Mouse (Mus musculus): ENCODE measurements around the gene Ndufa3. TPM values are rescaled to one million over a fixed set of nuclear protein-coding genes. Genes with fewer than 3 reads are reported as not detected.

Gene Ndufa3
- polyA plus RNA-seq, 1 experiment from 2014 or later, result 576 TPM

DNA sequence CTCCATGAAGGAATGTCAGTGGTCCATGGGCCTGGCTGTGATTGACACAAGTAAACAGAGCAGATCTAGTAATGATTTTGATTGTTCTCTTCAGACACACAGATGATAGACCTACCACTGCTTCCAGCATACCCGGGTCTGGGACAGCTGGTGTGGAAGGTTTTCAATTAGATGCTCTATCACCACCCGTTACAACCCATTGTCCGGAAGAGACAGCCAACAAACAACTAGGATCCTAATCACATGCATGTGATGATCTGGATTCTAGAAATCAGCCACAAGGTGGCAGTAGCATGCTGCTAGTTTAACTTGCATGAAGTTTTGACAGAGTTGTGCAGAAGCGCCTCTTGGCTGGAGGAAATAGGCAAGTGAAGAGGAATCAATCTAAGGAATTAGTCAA lies 16.1 kb upstream of the Ndufa3 start:
- H3K4me3 ChIP-seq (ENCODE audit: low read depth, low read length), result no peak overlapping the region
- DNase-seq (ENCODE audit: low spot score) (peak; percentile 89), ATAC-seq (peak; percentile 20; the same call in 1 of the 2 replicates)
- no peak overlapping the region for H3K27ac ChIP-seq (ENCODE audit: low read depth, low read length)
- H3K9me3 ChIP-seq (replicated peaks; ENCODE audit: control insufficient read depth, low read length), result no peaks in the 10 kb centered on the region
- H3K4me2 ChIP-seq (ENCODE audit: low read length), result no peak overlapping the region
- H3K9ac ChIP-seq (ENCODE audit: low read length), result no peak overlapping the region
- no peaks in the 10 kb centered on the region for H3K27me3 ChIP-seq (replicated peaks; ENCODE audit: control insufficient read depth, insufficient read depth, low read length)
- no peaks in the 10 kb centered on the region for H3K36me3 ChIP-seq (ENCODE audit: control insufficient read depth, insufficient read depth, low read length)
- H3K4me1 ChIP-seq (ENCODE audit: control insufficient read depth, insufficient read depth, low read length), result no peaks in the 10 kb centered on the region
- 14% methylated on average over 4 of the region's 4 CpGs for WGBS

DNA sequence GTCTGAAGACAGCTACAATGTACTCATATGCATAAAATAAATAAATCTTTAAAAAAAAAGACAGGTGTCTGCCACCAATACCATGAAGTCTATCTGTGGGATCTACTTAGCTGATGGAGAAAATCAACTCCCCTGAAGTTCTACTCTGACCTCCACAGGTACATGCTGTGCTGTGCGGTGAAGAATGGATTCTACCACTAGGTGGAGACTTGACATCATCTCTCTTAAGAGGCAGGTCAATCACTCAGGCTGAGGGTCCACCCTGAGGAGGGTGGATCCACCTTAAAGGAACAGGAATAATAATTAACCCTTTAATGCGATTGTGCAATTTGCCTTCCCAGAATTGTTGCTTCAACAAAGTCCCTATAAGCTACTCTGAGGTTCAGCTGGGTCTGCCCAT lies 10.4 kb upstream of the Ndufa3 start:
- Histone ChIP-seq H3K27ac (ENCODE audit: low read depth, low read length) (no peak overlapping the region), H3K36me3 (ENCODE audit: control insufficient read depth, insufficient read depth, low read length) (no peaks in the 10 kb centered on the region), H3K9me3 (replicated peaks; ENCODE audit: control insufficient read depth, low read length) (no peaks in the 10 kb centered on the region), H3K9ac (ENCODE audit: low read length) (no peak overlapping the region), H3K27me3 (replicated peaks; ENCODE audit: control insufficient read depth, insufficient read depth, low read length) (no peaks in the 10 kb centered on the region), H3K4me3 (ENCODE audit: low read depth, low read length) (no peak overlapping the region), H3K4me1 (ENCODE audit: control insufficient read depth, insufficient read depth, low read length) (no peaks in the 10 kb centered on the region), H3K4me2 (ENCODE audit: low read length) (no peak overlapping the region)
- ATAC-seq, result no peak
- DNase-seq (ENCODE audit: low spot score), result peak; percentile 24
- 33% methylated on average over 2 of the region's 2 CpGs for WGBS

DNA sequence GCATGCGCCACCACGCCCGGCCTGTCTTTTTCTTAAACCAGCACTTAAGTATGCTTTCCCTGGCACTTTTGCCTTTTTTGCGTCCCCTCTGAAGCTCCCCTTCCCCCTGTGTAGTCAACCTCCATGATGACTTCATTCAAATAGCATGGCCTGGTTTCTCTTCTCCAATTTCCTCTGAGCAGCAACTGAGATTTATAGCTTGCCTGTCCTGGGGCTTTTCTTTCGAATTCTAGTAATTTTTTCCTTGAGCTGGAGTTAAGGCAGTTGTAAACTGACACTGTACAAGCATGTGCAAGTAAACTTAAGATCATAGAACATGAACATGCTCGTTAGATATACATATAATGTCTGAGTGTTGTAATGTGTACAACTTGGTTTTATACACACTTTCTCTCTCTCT lies 9.8 kb upstream of the Ndufa3 start:
- Histone ChIP-seq H3K36me3 (ENCODE audit: control insufficient read depth, insufficient read depth, low read length) (no peaks in the 10 kb centered on the region), H3K9me3 (replicated peaks; ENCODE audit: control insufficient read depth, low read length) (no peaks in the 10 kb centered on the region), H3K9ac (ENCODE audit: low read length) (no peak overlapping the region), H3K4me2 (ENCODE audit: low read length) (no peak overlapping the region), H3K4me3 (ENCODE audit: low read depth, low read length) (no peak overlapping the region), H3K27ac (ENCODE audit: low read depth, low read length) (no peak overlapping the region), H3K4me1 (ENCODE audit: control insufficient read depth, insufficient read depth, low read length) (no peaks in the 10 kb centered on the region), H3K27me3 (replicated peaks; ENCODE audit: control insufficient read depth, insufficient read depth, low read length) (no peaks in the 10 kb centered on the region)
- DNase-seq (ENCODE audit: low spot score) (no peak), ATAC-seq (no peak)
- 87% methylated on average over 6 of the region's 6 CpGs for WGBS

DNA sequence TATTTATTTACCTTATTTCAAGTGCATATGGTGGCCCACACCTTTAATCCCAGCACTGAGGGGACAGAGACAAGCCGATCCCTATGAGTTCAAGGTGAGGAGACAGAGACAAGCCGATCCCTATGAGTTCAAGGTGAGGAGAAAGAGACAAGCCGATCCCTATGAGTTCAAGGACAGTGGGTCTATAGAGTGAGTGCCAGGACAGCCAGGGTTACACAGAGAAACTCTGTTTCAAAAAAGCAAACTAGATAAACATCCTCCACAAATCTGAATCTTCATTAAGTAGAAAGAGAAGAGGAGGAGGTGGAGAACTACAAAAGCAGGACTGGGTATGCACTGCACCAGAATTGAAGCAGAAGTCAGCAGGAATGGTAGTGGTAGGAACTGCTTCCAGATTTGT lies 8.5 kb upstream of the Ndufa3 start:
- no peak for DNase-seq (ENCODE audit: low spot score)
- H3K4me2 ChIP-seq (ENCODE audit: low read length), result no peak overlapping the region
- no peaks in the 10 kb centered on the region for H3K36me3 ChIP-seq (ENCODE audit: control insufficient read depth, insufficient read depth, low read length)
- WGBS, result 94% methylated on average over 3 of the region's 3 CpGs
- H3K4me1 ChIP-seq (ENCODE audit: control insufficient read depth, insufficient read depth, low read length), result no peaks in the 10 kb centered on the region
- no peak overlapping the region for H3K4me3 ChIP-seq (ENCODE audit: low read depth, low read length)
- H3K27ac ChIP-seq (ENCODE audit: low read depth, low read length), result no peak overlapping the region
- H3K9ac ChIP-seq (ENCODE audit: low read length), result no peak overlapping the region
- no peak for ATAC-seq
- H3K9me3 ChIP-seq (replicated peaks; ENCODE audit: control insufficient read depth, low read length), result no peaks in the 10 kb centered on the region
- no peaks in the 10 kb centered on the region for H3K27me3 ChIP-seq (replicated peaks; ENCODE audit: control insufficient read depth, insufficient read depth, low read length)

DNA sequence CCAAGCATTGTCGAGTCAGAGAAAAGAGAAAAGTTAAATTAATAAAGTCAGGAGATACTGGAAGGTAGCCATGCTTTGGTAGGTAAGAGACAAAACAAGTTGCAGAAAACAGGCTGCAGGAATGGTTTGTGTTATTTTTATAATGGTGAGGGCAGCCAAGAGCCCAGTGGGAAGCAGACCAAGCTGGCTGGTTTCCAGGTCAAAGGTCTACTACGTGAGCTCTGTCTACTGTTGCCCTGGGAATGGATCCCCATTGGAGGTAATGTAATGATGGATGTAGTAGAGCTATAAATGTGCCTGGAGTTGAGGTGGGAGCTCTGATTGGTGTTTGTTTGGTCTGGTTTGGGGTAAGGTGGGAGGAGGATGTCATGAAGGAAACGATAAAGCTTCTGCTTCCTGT lies 8.1 kb upstream of the Ndufa3 start:
- no peak overlapping the region for H3K4me2 ChIP-seq (ENCODE audit: low read length)
- no peak for ATAC-seq
- no peaks in the 10 kb centered on the region for H3K9me3 ChIP-seq (replicated peaks; ENCODE audit: control insufficient read depth, low read length)
- H3K4me1 ChIP-seq (ENCODE audit: control insufficient read depth, insufficient read depth, low read length), result no peaks in the 10 kb centered on the region
- no peak overlapping the region for H3K4me3 ChIP-seq (ENCODE audit: low read depth, low read length)
- H3K36me3 ChIP-seq (ENCODE audit: control insufficient read depth, insufficient read depth, low read length), result no peaks in the 10 kb centered on the region
- no peak overlapping the region for H3K27ac ChIP-seq (ENCODE audit: low read depth, low read length)
- H3K27me3 ChIP-seq (replicated peaks; ENCODE audit: control insufficient read depth, insufficient read depth, low read length), result no peaks in the 10 kb centered on the region
- 71% methylated on average over 3 of the region's 3 CpGs for WGBS
- DNase-seq (ENCODE audit: low spot score), result no peak
- no peak overlapping the region for H3K9ac ChIP-seq (ENCODE audit: low read length)

DNA sequence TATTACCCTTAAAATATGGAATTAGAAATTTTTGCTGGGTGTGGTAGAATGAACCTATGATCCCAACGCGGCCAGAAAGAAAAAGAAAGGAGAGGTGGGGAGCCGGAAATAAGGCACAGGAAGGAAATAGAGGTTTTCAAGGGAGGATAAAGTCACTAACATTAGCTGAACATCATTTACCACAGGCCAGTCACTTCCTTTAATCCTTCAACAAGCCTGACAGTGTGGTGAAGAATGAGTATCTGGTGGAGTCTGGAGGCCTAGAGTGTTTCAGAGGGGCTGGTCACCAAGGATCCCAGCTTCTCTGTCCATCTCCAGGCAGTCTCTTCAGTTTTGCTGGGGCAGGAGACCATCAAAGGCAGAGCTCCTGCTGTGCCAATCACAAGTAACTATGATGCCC lies 6.7 kb upstream of the Ndufa3 start:
- H3K27ac ChIP-seq (ENCODE audit: low read depth, low read length), result no peak overlapping the region
- H3K4me2 ChIP-seq (ENCODE audit: low read length), result no peak overlapping the region
- 94% methylated on average over 3 of the region's 3 CpGs for WGBS
- ATAC-seq (no peak), DNase-seq (ENCODE audit: low spot score) (no peak)
- no peaks in the 10 kb centered on the region for H3K36me3 ChIP-seq (ENCODE audit: control insufficient read depth, insufficient read depth, low read length)
- H3K9me3 ChIP-seq (replicated peaks; ENCODE audit: control insufficient read depth, low read length), result no peaks in the 10 kb centered on the region
- H3K27me3 ChIP-seq (replicated peaks; ENCODE audit: control insufficient read depth, insufficient read depth, low read length), result no peaks in the 10 kb centered on the region
- H3K9ac ChIP-seq (ENCODE audit: low read length), result no peak overlapping the region
- H3K4me1 ChIP-seq (ENCODE audit: control insufficient read depth, insufficient read depth, low read length), result no peaks in the 10 kb centered on the region
- no peak overlapping the region for H3K4me3 ChIP-seq (ENCODE audit: low read depth, low read length)

DNA sequence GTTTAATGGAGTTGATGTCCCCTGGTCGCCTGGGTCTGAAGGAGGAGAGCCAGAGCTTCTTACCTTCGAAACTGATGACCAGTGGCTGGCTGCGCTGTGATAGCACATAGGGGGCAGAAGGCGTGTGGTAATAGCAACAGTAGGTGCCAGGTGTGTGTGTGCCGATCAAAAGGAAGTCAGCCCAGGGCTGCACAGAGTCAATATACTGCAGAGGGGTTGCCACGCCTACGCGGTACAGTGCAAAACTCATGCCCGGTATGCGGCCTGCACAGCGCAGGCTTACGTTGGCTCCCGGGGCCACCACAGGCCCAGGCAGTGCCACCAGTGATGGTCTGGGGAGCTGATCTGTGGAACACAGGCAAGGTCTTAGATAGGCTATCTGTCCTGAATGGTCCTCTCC lies 6.2 kb upstream of the Ndufa3 start:
- WGBS, result 90% methylated on average over 13 of the region's 13 CpGs

DNA sequence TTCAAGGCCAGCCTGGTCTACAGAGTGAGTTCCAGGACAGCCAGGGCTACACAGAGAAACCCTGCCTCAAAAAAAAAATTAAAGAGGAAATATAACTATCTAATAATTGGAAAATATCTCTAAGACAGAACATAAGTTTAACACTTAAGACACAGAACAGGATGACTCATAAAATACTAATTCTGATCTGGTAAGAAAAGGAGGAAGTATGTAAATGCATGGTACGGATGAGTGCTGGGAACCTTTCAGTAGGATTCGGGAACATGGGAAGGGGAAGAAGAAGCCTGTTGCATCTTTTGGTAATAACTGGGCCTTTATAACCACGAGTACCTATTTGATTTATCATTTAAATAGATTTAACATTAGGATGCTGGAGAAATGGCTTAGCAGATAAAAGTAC lies 3.2 kb upstream of the Ndufa3 start:
- Histone ChIP-seq H3K27me3 (replicated peaks; ENCODE audit: control insufficient read depth, insufficient read depth, low read length) (no peaks in the 10 kb centered on the region), H3K27ac (ENCODE audit: low read depth, low read length) (no peak overlapping the region), H3K9ac (ENCODE audit: low read length) (no peak overlapping the region), H3K36me3 (ENCODE audit: control insufficient read depth, insufficient read depth, low read length) (no peaks in the 10 kb centered on the region), H3K4me1 (ENCODE audit: control insufficient read depth, insufficient read depth, low read length) (peaks cover 5% of the 10 kb centered on the region), H3K4me3 (ENCODE audit: low read depth, low read length) (no peak overlapping the region), H3K9me3 (replicated peaks; ENCODE audit: control insufficient read depth, low read length) (no peaks in the 10 kb centered on the region), H3K4me2 (ENCODE audit: low read length) (no peak overlapping the region)
- ATAC-seq, result no peak
- 86% methylated on average over 3 of the region's 3 CpGs for WGBS
- DNase-seq (ENCODE audit: low spot score), result no peak

More for the DNA sequence above, 6.2 kb upstream of the Ndufa3 start:
- no peak for DNase-seq (ENCODE audit: low spot score)
- no peaks in the 10 kb centered on the region for H3K27me3 ChIP-seq (replicated peaks; ENCODE audit: control insufficient read depth, insufficient read depth, low read length)
- H3K9ac ChIP-seq (ENCODE audit: low read length), result no peak overlapping the region
- H3K4me1 ChIP-seq (ENCODE audit: control insufficient read depth, insufficient read depth, low read length), result no peaks in the 10 kb centered on the region
- H3K4me2 ChIP-seq (ENCODE audit: low read length), result no peak overlapping the region
- H3K4me3 ChIP-seq (ENCODE audit: low read depth, low read length), result no peak overlapping the region
- no peak overlapping the region for H3K27ac ChIP-seq (ENCODE audit: low read depth, low read length)
- H3K9me3 ChIP-seq (replicated peaks; ENCODE audit: control insufficient read depth, low read length), result no peaks in the 10 kb centered on the region
- no peak for ATAC-seq
- H3K36me3 ChIP-seq (ENCODE audit: control insufficient read depth, insufficient read depth, low read length), result no peaks in the 10 kb centered on the region

DNA sequence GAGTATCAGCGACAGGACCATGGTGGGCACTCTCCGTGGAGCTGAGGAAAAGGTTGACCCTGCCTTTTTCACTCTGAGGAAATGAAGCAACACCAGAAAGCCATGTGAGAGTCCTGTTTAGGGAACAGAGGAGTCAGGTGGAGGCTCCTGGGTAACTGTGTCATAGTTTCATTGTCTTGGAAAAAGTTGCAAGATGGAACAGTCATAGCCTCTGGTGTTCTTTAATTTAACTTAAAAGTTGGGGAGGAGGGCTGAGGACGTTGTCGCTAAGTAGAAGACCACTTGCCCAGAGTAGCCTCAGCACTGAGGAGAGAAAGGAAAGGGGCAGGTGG lies 1.1 kb upstream of the Ndufa3 start, which contains the start of gene Oscar:
Oscar (minus strand) TSS at position 101 of the 332 bp plus-strand sequence.
- Histone ChIP-seq H3K9me3 (replicated peaks; ENCODE audit: control insufficient read depth, low read length) (no peaks in the 10 kb centered on the region), H3K27ac (ENCODE audit: low read depth, low read length) (no peak within 1 kb of the TSS), H3K36me3 (ENCODE audit: control insufficient read depth, insufficient read depth, low read length) (peaks cover 15% of the 10 kb centered on the region), H3K4me3 (ENCODE audit: low read depth, low read length) (peak within 1 kb of the TSS; percentile 61), H3K4me1 (ENCODE audit: control insufficient read depth, insufficient read depth, low read length) (peaks cover 5% of the 10 kb centered on the region), H3K4me2 (ENCODE audit: low read length) (no peak within 1 kb of the TSS; the same call in 1 of the 2 replicates), H3K27me3 (replicated peaks; ENCODE audit: control insufficient read depth, insufficient read depth, low read length) (no peaks in the 10 kb centered on the region), H3K9ac (ENCODE audit: low read length) (no peak within 1 kb of the TSS)
- ATAC-seq (no peak), DNase-seq (ENCODE audit: low spot score) (no peak)
- 76% methylated on average over 4 of the region's 4 CpGs for WGBS

Measured in forebrain, embryonic 14.5 days (tissue).